Mouse (Mus musculus): ENCODE measurements around the gene Tmprss12.
"Not testable (repeated sequence)": the region's sequence is repeated elsewhere in the genome, so short reads cannot be mapped to it uniquely, and the experiment has no call there.

Gene Tmprss12

GRCm38 (mm10) chr15:100263246-100263905, 17.3 kb upstream of the Tmprss12 start:
- H3K27me3 ChIP-seq (ENCODE audit: control insufficient read depth, insufficient read depth, low read length, poor library complexity, severe bottlenecking), result no peaks in the 10 kb centered on the region
- H3K36me3 ChIP-seq (ENCODE audit: control insufficient read depth, insufficient read depth, low read length, poor library complexity, severe bottlenecking), result peaks cover 5% of the 10 kb centered on the region
- peak; percentile 32 for DNase-seq (ENCODE audit: low read depth, low spot score)

GRCm38 (mm10) chr15:100265586-100266325, 14.9 kb upstream of the Tmprss12 start:
- no peak for DNase-seq (ENCODE audit: low read depth, low spot score)

DNA sequence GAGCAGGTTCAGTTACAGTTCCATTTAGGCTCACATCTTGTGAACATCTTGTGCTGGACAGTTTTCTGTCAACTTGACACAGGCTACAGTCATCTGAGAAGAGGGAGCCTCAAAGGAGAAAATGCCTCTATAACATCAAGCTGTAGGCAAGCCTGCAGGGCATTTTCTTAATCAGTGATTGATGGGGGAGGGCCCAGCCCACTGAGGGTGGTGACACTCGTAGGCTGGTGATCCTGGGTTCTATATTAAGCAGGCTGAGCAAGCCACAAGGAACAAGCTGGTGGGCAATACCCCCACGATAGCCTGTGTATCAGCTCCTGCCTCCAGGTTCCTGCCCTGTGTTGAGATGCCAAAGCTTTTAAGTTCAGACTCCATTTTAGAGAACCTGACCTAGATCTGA, 11.7 kb upstream of the Tmprss12 start:
- DNase-seq (ENCODE audit: low read depth, low spot score), result no peak
- Histone ChIP-seq H3K36me3 (ENCODE audit: control insufficient read depth, insufficient read depth, low read length, poor library complexity, severe bottlenecking) (no peaks in the 10 kb centered on the region), H3K27me3 (ENCODE audit: control insufficient read depth, insufficient read depth, low read length, poor library complexity, severe bottlenecking) (no peaks in the 10 kb centered on the region)

More at GRCm38 (mm10) chr15:100265586-100266325, 14.9 kb upstream of the Tmprss12 start:
- no peaks in the 10 kb centered on the region for H3K27me3 ChIP-seq (ENCODE audit: control insufficient read depth, insufficient read depth, low read length, poor library complexity, severe bottlenecking)
- peaks cover 5% of the 10 kb centered on the region for H3K36me3 ChIP-seq (ENCODE audit: control insufficient read depth, insufficient read depth, low read length, poor library complexity, severe bottlenecking)

GRCm38 (mm10) chr15:100269776-100270175, 10.9 kb upstream of the Tmprss12 start:
- H3K27me3 ChIP-seq (ENCODE audit: control insufficient read depth, insufficient read depth, low read length, poor library complexity, severe bottlenecking), result no peaks in the 10 kb centered on the region
- no peaks in the 10 kb centered on the region for H3K36me3 ChIP-seq (ENCODE audit: control insufficient read depth, insufficient read depth, low read length, poor library complexity, severe bottlenecking)
- DNase-seq (ENCODE audit: low read depth, low spot score), result no peak

GRCm38 (mm10) chr15:100270609-100271008, 10.0 kb upstream of the Tmprss12 start:
- not testable (repeated sequence) for DNase-seq (ENCODE audit: low read depth, low spot score); H3K36me3 ChIP-seq (ENCODE audit: control insufficient read depth, insufficient read depth, low read length, poor library complexity, severe bottlenecking); H3K27me3 ChIP-seq (ENCODE audit: control insufficient read depth, insufficient read depth, low read length, poor library complexity, severe bottlenecking)

GRCm38 (mm10) chr15:100271411-100271810, 9.2 kb upstream of the Tmprss12 start:
- H3K36me3 ChIP-seq (ENCODE audit: control insufficient read depth, insufficient read depth, low read length, poor library complexity, severe bottlenecking), result no peaks in the 10 kb centered on the region
- DNase-seq (ENCODE audit: low read depth, low spot score), result no peak
- no peaks in the 10 kb centered on the region for H3K27me3 ChIP-seq (ENCODE audit: control insufficient read depth, insufficient read depth, low read length, poor library complexity, severe bottlenecking)

GRCm38 (mm10) chr15:100273791-100274308, 6.8 kb upstream of the Tmprss12 start:
- DNase-seq (ENCODE audit: low read depth, low spot score); H3K36me3 ChIP-seq (ENCODE audit: control insufficient read depth, insufficient read depth, low read length, poor library complexity, severe bottlenecking); H3K27me3 ChIP-seq (ENCODE audit: control insufficient read depth, insufficient read depth, low read length, poor library complexity, severe bottlenecking): not testable (repeated sequence)

- no peak for DNase-seq (ENCODE audit: low read depth, low spot score)
- no peaks in the 10 kb centered on the region for H3K36me3 ChIP-seq (ENCODE audit: control insufficient read depth, insufficient read depth, low read length, poor library complexity, severe bottlenecking)
- no peaks in the 10 kb centered on the region for H3K27me3 ChIP-seq (ENCODE audit: control insufficient read depth, insufficient read depth, low read length, poor library complexity, severe bottlenecking)
These were observed 5.7 kb upstream of the Tmprss12 start for GRCm38 (mm10) chr15:100274790-100275559.

DNA sequence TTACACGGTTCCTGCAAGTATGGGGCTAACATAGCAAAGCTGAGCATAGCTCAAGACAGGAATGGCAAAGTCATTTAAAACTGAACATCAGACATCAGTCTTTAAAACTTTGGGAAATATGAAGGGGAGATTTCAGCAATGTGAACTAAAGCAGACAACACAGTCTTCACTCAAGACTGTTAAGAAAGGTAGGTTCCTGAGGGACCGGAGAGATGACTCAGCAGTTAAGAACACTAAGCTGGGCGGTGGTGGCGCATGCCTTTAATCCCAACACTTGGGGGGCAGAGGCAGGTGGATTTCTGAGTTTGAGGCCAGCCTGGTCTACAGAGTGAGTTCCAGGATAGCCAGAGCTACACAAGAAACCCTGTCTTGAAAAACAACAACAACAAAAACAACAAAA, 4.2 kb upstream of the Tmprss12 start:
- H3K27me3 ChIP-seq (ENCODE audit: control insufficient read depth, insufficient read depth, low read length, poor library complexity, severe bottlenecking), result no peaks in the 10 kb centered on the region
- DNase-seq (ENCODE audit: low read depth, low spot score), result no peak
- no peaks in the 10 kb centered on the region for H3K36me3 ChIP-seq (ENCODE audit: control insufficient read depth, insufficient read depth, low read length, poor library complexity, severe bottlenecking)

- Histone ChIP-seq H3K36me3 (ENCODE audit: control insufficient read depth, insufficient read depth, low read length, poor library complexity, severe bottlenecking) (no peaks in the 10 kb centered on the region), H3K27me3 (ENCODE audit: control insufficient read depth, insufficient read depth, low read length, poor library complexity, severe bottlenecking) (no peaks in the 10 kb centered on the region)
- no peak for DNase-seq (ENCODE audit: low read depth, low spot score)
These were observed 3.1 kb upstream of the Tmprss12 start for GRCm38 (mm10) chr15:100277586-100277985.

GRCm38 (mm10) chr15:100288980-100289379, 8.3 kb downstream of the Tmprss12 start:
- Histone ChIP-seq H3K36me3 (ENCODE audit: control insufficient read depth, insufficient read depth, low read length, poor library complexity, severe bottlenecking) (no peaks in the 10 kb centered on the region), H3K27me3 (ENCODE audit: control insufficient read depth, insufficient read depth, low read length, poor library complexity, severe bottlenecking) (no peaks in the 10 kb centered on the region)
- no peak for DNase-seq (ENCODE audit: low read depth, low spot score)

DNA sequence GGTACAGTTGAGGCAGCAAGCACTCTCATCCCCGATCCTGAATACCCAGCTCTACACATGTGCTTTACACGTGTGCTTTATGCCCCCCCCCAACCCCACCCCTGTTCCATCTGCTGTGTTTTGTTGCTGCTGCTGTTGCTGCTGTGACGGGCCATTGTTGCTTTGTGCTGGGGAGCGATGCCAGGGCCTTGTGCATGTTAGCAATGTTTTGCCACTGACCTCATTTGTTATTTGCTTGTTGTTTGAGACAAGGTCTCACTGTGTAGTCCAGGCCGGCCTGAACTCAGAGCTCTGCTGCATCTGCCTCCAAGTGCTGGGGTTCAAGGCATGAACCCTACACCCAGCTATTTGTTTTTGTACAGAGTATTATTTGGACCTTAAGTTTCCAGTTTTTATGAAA, 10.2 kb downstream of the Tmprss12 start:
- no peaks in the 10 kb centered on the region for H3K27me3 ChIP-seq (ENCODE audit: control insufficient read depth, insufficient read depth, low read length, poor library complexity, severe bottlenecking)
- DNase-seq (ENCODE audit: low read depth, low spot score), result no peak
- H3K36me3 ChIP-seq (ENCODE audit: control insufficient read depth, insufficient read depth, low read length, poor library complexity, severe bottlenecking), result no peaks in the 10 kb centered on the region

- Histone ChIP-seq H3K27me3 (ENCODE audit: control insufficient read depth, insufficient read depth, low read length, poor library complexity, severe bottlenecking) (no peaks in the 10 kb centered on the region), H3K36me3 (ENCODE audit: control insufficient read depth, insufficient read depth, low read length, poor library complexity, severe bottlenecking) (no peaks in the 10 kb centered on the region)
- no peak for DNase-seq (ENCODE audit: low read depth, low spot score)
These were observed 11.7 kb downstream of the Tmprss12 start for GRCm38 (mm10) chr15:100292326-100292725.

- H3K36me3 ChIP-seq (ENCODE audit: control insufficient read depth, insufficient read depth, low read length, poor library complexity, severe bottlenecking), result no peaks in the 10 kb centered on the region
- no peaks in the 10 kb centered on the region for H3K27me3 ChIP-seq (ENCODE audit: control insufficient read depth, insufficient read depth, low read length, poor library complexity, severe bottlenecking)
- no peak for DNase-seq (ENCODE audit: low read depth, low spot score)
These were observed 17.2 kb downstream of the Tmprss12 start for GRCm38 (mm10) chr15:100297856-100298255.

DNA sequence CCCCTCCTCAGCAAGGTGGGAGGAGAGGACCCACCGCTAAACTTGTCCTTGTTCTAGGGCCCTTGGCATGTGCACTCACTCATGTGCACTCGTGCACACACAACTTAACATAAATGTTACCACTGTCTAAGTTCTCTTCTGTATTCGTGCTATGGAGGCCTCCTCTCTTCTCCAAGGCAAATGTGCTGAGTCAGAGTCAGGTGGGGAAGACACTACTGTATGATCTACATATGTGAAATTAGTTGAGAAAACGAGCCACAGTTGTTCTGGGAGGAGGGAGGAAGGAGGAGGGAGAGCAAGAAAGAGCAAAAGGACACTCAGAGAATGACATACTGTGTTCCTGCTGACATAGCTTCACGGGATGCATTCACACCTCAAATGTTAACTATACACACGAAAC, 19.9 kb downstream of the Tmprss12 start:
- Histone ChIP-seq H3K27me3 (ENCODE audit: control insufficient read depth, insufficient read depth, low read length, poor library complexity, severe bottlenecking) (no peaks in the 10 kb centered on the region), H3K36me3 (ENCODE audit: control insufficient read depth, insufficient read depth, low read length, poor library complexity, severe bottlenecking) (no peaks in the 10 kb centered on the region)
- no peak for DNase-seq (ENCODE audit: low read depth, low spot score)
